Mouse (Mus musculus) thymus, adult 2 months (tissue): ENCODE results near the gene 9130008F23Rik. TPM values are rescaled to one million over a fixed set of nuclear protein-coding genes. Genes with fewer than 3 reads are reported as not detected.

Experiments used
- DNase-seq: peaks from one replicate; pipeline ENCODE4 v3.0.0; 2021
- H3K27ac ChIP-seq: fragments of 200-500 bp; 2 replicates; pipeline ENCODE4 v1.5.1; 2012; ENCODE audit warnings: low read length, control low read depth; ENCODE audit not compliant: control insufficient read depth, insufficient read depth
- H3K27me3 ChIP-seq: fragments of 200-500 bp; 2 replicates; pipeline ENCODE4 v1.6.1; 2012; ENCODE audit warnings: mild to moderate bottlenecking, low read length, moderate library complexity, mixed read lengths; ENCODE audit not compliant: control insufficient read depth, insufficient read depth
- H3K36me3 ChIP-seq: fragments of 200-500 bp; 2 replicates; pipeline ENCODE4 v1.6.1; 2012; ENCODE audit warnings: mild to moderate bottlenecking, low read length, moderate library complexity; ENCODE audit not compliant: control insufficient read depth, insufficient read depth
- H3K4me1 ChIP-seq: fragments of 200-500 bp; replicated peaks from 2 replicates; pipeline ENCODE4 v1.6.1; 2012; ENCODE audit warnings: low read length; ENCODE audit not compliant: control insufficient read depth, insufficient read depth
- H3K4me3 ChIP-seq: fragments of 200-500 bp; 2 replicates; pipeline ENCODE4 v1.5.1; 2012; ENCODE audit warnings: mild to moderate bottlenecking, low read length, control low read depth, moderate library complexity; ENCODE audit not compliant: control insufficient read depth, insufficient read depth
- CTCF ChIP-seq: fragments of 200-500 bp; IDR thresholded peaks from 2 replicates; pipeline ENCODE4 v1.5.1; 2012; ENCODE audit warnings: mild to moderate bottlenecking, control low read depth, low read length, moderate library complexity, borderline replicate concordance; ENCODE audit not compliant: control insufficient read depth, poor library complexity, insufficient read depth; ENCODE audit errors: extremely low read depth
- POLR2A ChIP-seq: fragments of 200-500 bp; IDR thresholded peaks from 2 replicates; pipeline ENCODE4 v1.6.1; 2012; ENCODE audit warnings: mild to moderate bottlenecking, low read length, control low read depth, moderate library complexity; ENCODE audit not compliant: control insufficient read depth, poor library complexity, insufficient read depth; ENCODE audit errors: extremely low read depth
- WGBS: fragments of 180-500 bp; shearing (Covaris S2); methylation state at CpG from one replicate; pipeline ENCODE4 v1.1.7; 2018; 5-methylcytosine and 5-hydroxymethylcytosine counted together
- polyA plus RNA-seq: library from polyadenylated mRNA; depleted of rRNA; stranded (reverse); fragments of >200 nt; gene quantifications from 2 replicates; pipeline ENCODE4 v1.2.3, GENCODE M21; 2012

The 9130008F23Rik gene
- polyA plus RNA-seq, 1 experiment = 0.70 TPM

GRCm38 (mm10) chr17:40877741-40878140 lies 2.6 kb downstream of the 9130008F23Rik start:
- DNase-seq = no peak
- Histone ChIP-seq H3K4me3 (no peak overlapping the region), H3K4me1 (no peaks in the 10 kb centered on the region; the same call in 1 of the 2 replicates), H3K27me3 (no peaks in the 10 kb centered on the region; the same call in 1 of the 2 replicates), H3K36me3 (no peaks in the 10 kb centered on the region), H3K27ac (no peak overlapping the region)
- WGBS = 69% methylated on average over 3 of the region's 3 CpGs
- TF ChIP-seq CTCF = no peak
- TF ChIP-seq POLR2A = no peak

GRCm38 (mm10) chr17:40875568-40875967 lies 4.8 kb downstream of the 9130008F23Rik start:
- TF ChIP-seq POLR2A (no peak), CTCF (no peak)
- 27% methylated on average over 1 of the region's 1 CpGs for WGBS
- H3K36me3 ChIP-seq = no peaks in the 10 kb centered on the region
- no peak overlapping the region for H3K27ac ChIP-seq
- H3K4me1 ChIP-seq = no peaks in the 10 kb centered on the region; the same call in 1 of the 2 replicates
- DNase-seq = no peak
- H3K4me3 ChIP-seq = no peak overlapping the region
- no peaks in the 10 kb centered on the region; the same call in 1 of the 2 replicates for H3K27me3 ChIP-seq

DNA sequence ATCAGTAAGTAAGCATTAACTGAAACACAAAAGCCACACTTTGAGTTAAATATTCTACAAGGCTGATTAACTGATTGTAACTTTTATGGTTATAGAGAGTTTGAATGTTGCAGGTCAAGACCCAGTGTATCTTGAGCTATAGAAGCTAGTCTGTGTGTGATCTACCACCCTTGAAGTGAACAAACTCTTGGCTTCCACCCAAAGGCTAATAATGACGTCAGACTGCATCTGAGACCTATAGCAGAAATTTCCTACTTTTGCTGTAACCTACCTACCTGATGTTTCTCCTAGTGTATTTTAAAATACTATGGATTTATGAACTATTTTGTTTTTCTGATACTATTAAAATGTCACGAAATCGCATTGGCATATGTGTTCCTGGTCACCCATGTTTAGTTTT lies 5.7 kb downstream of the 9130008F23Rik start:
- 93% methylated on average over 3 of the region's 3 CpGs for WGBS
- Histone ChIP-seq H3K36me3 (no peaks in the 10 kb centered on the region), H3K4me3 (no peak overlapping the region), H3K4me1 (no peaks in the 10 kb centered on the region), H3K27ac (no peak overlapping the region), H3K27me3 (no peaks in the 10 kb centered on the region)
- no peak for DNase-seq
- no peak for TF ChIP-seq CTCF
- no peak for TF ChIP-seq POLR2A

DNA sequence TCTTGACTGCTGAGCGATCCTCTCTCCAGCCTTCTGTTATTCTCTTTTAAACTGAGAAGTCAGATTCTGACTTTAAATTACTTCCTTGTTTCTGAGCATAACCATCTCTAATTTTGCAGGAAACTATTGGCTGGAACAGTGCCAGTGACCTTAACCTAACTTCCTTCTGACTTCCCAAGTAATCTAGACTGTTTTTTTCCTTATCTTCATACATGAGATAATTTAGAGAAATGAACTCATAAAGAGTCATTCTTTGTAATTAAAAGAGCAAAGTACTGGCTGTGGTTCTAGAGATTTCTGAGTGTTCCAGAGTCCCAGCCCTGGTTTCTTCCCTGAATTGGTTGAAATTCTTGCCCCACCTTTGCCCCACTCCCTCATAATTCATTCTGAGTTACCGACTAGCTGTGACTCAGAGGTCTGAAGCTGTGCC lies 6.8 kb downstream of the 9130008F23Rik start:
- no peak for TF ChIP-seq POLR2A
- no peak for TF ChIP-seq CTCF
- no peaks in the 10 kb centered on the region for H3K27me3 ChIP-seq
- no peaks in the 10 kb centered on the region for H3K36me3 ChIP-seq
- 21% methylated on average over 2 of the region's 2 CpGs for WGBS
- H3K4me1 ChIP-seq = no peaks in the 10 kb centered on the region
- no peak overlapping the region for H3K27ac ChIP-seq
- no peak for DNase-seq
- no peak overlapping the region for H3K4me3 ChIP-seq

GRCm38 (mm10) chr17:40872626-40873025 lies 7.7 kb downstream of the 9130008F23Rik start:
- H3K4me3 ChIP-seq = no peak overlapping the region
- no peak for DNase-seq
- 97% methylated on average over 6 of the region's 6 CpGs for WGBS
- no peak overlapping the region for H3K27ac ChIP-seq
- H3K36me3 ChIP-seq = no peaks in the 10 kb centered on the region
- no peaks in the 10 kb centered on the region for H3K4me1 ChIP-seq
- TF ChIP-seq POLR2A (no peak), CTCF (no peak)
- H3K27me3 ChIP-seq = no peaks in the 10 kb centered on the region

DNA sequence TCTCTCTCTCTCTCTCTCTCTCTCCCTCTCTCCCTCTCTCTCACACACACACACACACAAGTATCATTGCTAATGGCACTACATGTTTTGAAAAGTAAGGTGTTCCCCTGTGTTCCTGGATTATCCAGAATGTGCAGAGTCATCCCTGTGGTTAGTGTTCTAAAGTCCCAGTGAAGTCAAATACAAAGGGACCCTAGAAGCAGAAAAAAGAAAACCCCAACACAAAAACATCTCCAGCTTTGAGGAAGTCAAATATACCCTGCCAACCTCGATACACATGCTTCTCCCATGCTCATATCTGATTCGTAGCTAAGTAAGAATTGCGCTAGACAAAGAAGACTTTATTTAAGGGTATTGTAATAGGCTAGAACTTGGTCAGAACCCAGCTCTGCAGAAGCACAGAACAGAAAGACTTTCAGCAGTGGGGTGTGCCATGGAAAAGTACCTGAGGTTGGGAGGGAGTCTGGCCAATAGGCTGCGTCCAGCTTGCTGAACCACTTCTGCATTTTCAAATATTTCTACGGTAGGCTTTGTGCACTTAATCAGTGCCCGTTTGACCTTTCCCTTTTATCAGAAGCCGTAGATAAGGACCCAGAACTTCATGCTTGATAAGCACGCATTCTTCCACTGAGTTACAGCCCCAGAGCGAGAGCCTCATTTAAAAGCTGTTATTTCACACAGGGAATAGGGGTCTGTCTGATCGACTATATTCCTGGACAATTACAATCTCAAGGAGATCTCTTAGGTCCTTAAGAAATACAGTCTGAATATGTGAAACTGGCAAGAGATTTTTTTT lies 11.2 kb downstream of the 9130008F23Rik start:
- WGBS = 22% methylated on average over 10 of the region's 10 CpGs
- H3K4me1 ChIP-seq = no peaks in the 10 kb centered on the region
- H3K27ac ChIP-seq = no peak overlapping the region
- TF ChIP-seq POLR2A (no peak), CTCF (no peak)
- no peaks in the 10 kb centered on the region for H3K36me3 ChIP-seq
- H3K27me3 ChIP-seq = no peaks in the 10 kb centered on the region
- DNase-seq = no peak
- H3K4me3 ChIP-seq = no peak overlapping the region
